Mouse (Mus musculus) lung, embryonic 14.5 days (tissue): Measurements from ENCODE around the gene 2210011C24Rik. TPM values are rescaled to one million over a fixed set of nuclear protein-coding genes. Genes with fewer than 3 reads are reported as not detected.
"Not testable (repeated sequence)": the region's sequence is repeated elsewhere in the genome, so short reads cannot be mapped to it uniquely, and the experiment has no call there.

Experiments
- ATAC-seq: fragments of 200-750 bp; cut with Nextera tagmentation; 2 replicates; pipeline ENCODE4 v1.8.0; 2017; ENCODE audit warnings: mild to moderate bottlenecking, moderate TSS enrichment, moderate library complexity; ENCODE audit not compliant: insufficient read depth
- DNase-seq: peaks from one replicate; pipeline ENCODE4 v3.0.0-alpha.2; 2015
- H3K27ac ChIP-seq: fragments of 300-500 bp; sonication (generic); 2 replicates; pipeline ENCODE4 v1.5.1; 2014; ENCODE audit warnings: low read depth, mild to moderate bottlenecking, moderate library complexity
- H3K27me3 ChIP-seq: fragments of 300-500 bp; sonication (generic); 2 replicates; pipeline ENCODE4 v1.6.1; 2014; ENCODE audit warnings: low read length, control low read depth; ENCODE audit not compliant: insufficient read depth
- H3K36me3 ChIP-seq: fragments of 300-500 bp; sonication (generic); 2 replicates; pipeline ENCODE4 v1.6.1; 2014; ENCODE audit warnings: control low read depth; ENCODE audit not compliant: insufficient read depth
- H3K4me1 ChIP-seq: fragments of 300-500 bp; sonication (generic); 2 replicates; pipeline ENCODE4 v1.6.1; 2014; ENCODE audit warnings: antibody characterized with exemption, control low read depth; ENCODE audit not compliant: insufficient read depth
- H3K4me2 ChIP-seq: fragments of 300-500 bp; sonication (generic); 2 replicates; pipeline ENCODE4 v1.6.1; 2014; ENCODE audit warnings: mild to moderate bottlenecking
- H3K4me3 ChIP-seq: fragments of 300-500 bp; sonication (generic); 2 replicates; pipeline ENCODE4 v1.5.1; 2014; ENCODE audit warnings: low read depth, low read length
- H3K9ac ChIP-seq: fragments of 300-500 bp; sonication (generic); 2 replicates; pipeline ENCODE4 v1.6.1; 2014
- H3K9me3 ChIP-seq: fragments of 300-500 bp; sonication (generic); 2 replicates; pipeline ENCODE4 v1.6.1; 2016; ENCODE audit warnings: low read depth, low read length, control low read depth
- CTCF ChIP-seq: IDR thresholded peaks from 2 replicates; pipeline ENCODE4 v1.5.1; 2016; ENCODE audit warnings: antibody characterized with exemption, low read depth
- WGBS: fragments of 180-500 bp; shearing (Covaris S2); extraction: QIAGEN DNeasy Blood & Tissue Kit; methylation state at CpG from one replicate; pipeline ENCODE4 v1.1.7; 2014; 5-methylcytosine and 5-hydroxymethylcytosine counted together
- polyA plus RNA-seq: library from polyadenylated mRNA; unstranded; fragments of >200 nt; fragmentation: Nextera tagmentation; extraction: Ambion mirVana; gene quantifications from 2 replicates; pipeline ENCODE4 v1.2.1, GENCODE M21; 2014

Gene 2210011C24Rik
- polyA plus RNA-seq, 1 experiment from 2014 or later = 1.2 TPM

DNA sequence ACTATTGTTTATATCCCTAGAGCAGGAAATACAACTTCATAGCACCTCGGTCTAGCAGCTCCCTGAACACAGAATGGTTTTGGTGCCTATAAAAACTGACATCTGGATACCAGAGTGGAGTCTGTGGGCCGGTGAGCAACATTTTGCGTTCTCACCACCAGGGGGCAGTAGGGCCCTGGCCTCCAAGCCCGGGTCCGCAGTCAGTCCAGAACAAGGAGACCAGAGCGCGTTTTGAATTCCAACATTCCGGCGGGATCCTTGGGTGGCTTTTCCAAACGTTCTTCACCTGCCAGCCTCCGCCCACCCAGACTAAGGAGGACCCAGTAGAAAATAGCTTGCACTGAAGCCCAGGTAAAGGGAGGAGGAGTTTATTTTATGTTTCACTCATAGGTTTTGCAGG lies 2.1 kb downstream of the 2210011C24Rik start:
- Histone ChIP-seq H3K9me3 (no peaks in the 10 kb centered on the region), H3K4me2 (no peak overlapping the region), H3K9ac (no peak overlapping the region), H3K4me1 (no peaks in the 10 kb centered on the region; the same call in 1 of the 2 replicates), H3K36me3 (no peaks in the 10 kb centered on the region), H3K27ac (no peak overlapping the region), H3K27me3 (peaks cover 39% of the 10 kb centered on the region), H3K4me3 (no peak overlapping the region)
- DNase-seq (peak; percentile 96), ATAC-seq (peak; percentile 54)
- peak; percentile 96 for TF ChIP-seq CTCF
- WGBS = under 1% methylated on average over 11 of the region's 11 CpGs

GRCm38 (mm10) chr8:84008362-84008761 lies 3.6 kb downstream of the 2210011C24Rik start:
- Histone ChIP-seq H3K36me3 (no peaks in the 10 kb centered on the region), H3K9me3 (no peaks in the 10 kb centered on the region), H3K27ac (no peak overlapping the region), H3K4me1 (no peaks in the 10 kb centered on the region; the same call in 1 of the 2 replicates), H3K9ac (no peak overlapping the region), H3K4me2 (no peak overlapping the region), H3K4me3 (no peak overlapping the region), H3K27me3 (peaks cover 35% of the 10 kb centered on the region)
- ATAC-seq = no peak
- peak; percentile 65 for TF ChIP-seq CTCF
- 27% methylated on average over 7 of the region's 7 CpGs for WGBS
- peak; percentile 64 for DNase-seq

DNA sequence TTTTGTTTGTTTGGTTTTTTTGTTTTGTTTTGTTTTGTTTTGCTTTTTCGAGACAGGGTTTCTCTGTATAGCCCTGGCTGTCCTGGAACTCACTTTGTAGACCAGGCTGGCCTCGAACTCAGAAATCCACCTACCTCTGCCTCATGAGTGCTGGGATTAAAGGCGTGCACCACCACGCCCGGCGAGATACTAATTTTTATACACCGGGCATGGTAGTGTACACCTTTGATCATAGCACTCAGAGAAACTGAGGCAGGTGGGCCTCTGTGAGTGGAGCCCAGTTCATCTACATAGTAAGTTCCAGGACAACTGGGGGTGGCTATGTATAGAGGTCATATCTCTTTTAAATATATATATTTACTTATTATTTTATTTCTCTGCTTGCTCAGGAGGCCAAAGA lies 6.5 kb downstream of the 2210011C24Rik start:
- peak overlapping the region; percentile 75 for H3K4me2 ChIP-seq
- H3K27ac ChIP-seq, H3K9me3 ChIP-seq, H3K27me3 ChIP-seq, DNase-seq, H3K9ac ChIP-seq, H3K4me3 ChIP-seq, H3K4me1 ChIP-seq, ATAC-seq: not testable (repeated sequence)
- 93% methylated on average over 7 of the region's 7 CpGs for WGBS
- H3K36me3 ChIP-seq = peaks cover 18% of the 10 kb centered on the region

GRCm38 (mm10) chr8:84004533-84005201 lies 7.3 kb downstream of the 2210011C24Rik start:
- Histone ChIP-seq H3K36me3 (peaks cover 26% of the 10 kb centered on the region), H3K27me3 (0 out of 2 replicates have a peak, but pooled peaks cover 3% of the 10 kb centered on the region), H3K9me3 (no peaks in the 10 kb centered on the region), H3K4me1 (no peaks in the 10 kb centered on the region), H3K4me3 (peak overlapping the region; percentile 45), H3K27ac (peak overlapping the region; percentile 86), H3K9ac (peak overlapping the region; percentile 58), H3K4me2 (peak overlapping the region; percentile 75)
- WGBS = under 1% methylated on average over 30 of the region's 30 CpGs
- ATAC-seq (peak; percentile 80), DNase-seq (peak; percentile 98)
- TF ChIP-seq CTCF = no peak

DNA sequence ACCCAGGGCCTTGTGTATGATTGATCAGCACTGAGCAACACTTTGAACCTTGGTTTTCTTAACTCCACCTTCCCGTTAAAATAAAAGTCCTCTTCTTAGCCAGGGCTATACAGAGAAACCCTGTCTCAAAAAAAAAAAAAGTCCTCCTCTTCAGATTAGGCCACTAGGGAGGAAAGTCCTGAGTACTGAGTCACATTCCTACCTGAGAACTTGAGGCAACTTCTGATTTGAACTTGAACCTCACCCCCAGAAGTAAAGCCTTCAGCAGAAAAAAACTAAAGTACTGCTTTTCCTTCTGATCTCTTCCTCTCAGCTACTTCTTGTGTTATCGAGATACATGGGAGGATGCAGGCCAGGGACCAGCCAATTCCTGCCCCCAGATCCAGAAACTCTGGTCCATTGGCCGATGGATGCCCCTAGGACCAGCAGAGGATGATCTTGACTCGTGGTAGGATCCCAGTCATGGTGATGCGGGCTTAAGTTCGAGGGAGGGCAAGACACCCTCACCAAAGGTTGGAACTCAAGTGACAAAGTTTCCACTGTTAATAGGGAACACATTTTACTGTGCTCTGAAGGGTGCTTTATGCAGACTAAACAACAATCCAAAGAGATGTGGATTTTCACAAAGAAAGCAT lies 8.2 kb downstream of the 2210011C24Rik start:
- no peak for ATAC-seq
- 0 out of 2 replicates have a peak overlapping the region, but pooled peaks have one; percentile 10 for H3K27ac ChIP-seq
- WGBS = 65% methylated on average over 6 of the region's 6 CpGs

DNA sequence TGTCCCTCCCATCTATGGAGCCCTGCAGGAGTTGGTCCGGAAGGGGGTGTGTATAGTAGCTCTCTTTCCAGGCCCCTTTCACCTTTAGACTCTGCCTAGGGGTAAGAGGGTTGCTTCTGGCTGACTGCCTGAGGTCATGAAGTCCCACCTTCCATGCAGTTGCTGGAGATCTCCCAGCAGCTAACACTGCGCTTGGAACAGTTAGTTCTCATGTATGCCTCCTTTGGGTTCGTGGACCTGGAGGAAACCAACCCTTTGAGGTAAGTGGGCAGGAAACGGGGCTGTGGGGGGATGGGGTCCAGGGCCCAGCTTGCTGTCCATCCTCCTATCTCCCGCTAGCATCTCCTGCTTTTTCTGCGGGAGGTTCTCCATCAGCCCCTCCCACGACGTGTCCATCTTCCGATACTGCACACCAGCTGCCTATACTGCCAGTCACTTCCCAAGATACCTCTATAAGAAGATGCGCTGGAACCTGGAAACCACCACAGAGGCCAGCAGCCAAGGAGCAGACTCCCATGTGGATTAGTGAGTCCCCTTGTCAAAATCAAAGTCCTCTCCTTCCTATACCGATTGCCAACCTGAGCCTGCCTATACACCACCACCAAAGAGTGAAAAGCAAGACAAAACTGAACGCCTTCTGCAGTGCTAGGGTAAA lies 8.9 kb downstream of the 2210011C24Rik start:
- peaks cover 34% of the 10 kb centered on the region for H3K36me3 ChIP-seq
- no peak overlapping the region for H3K27ac ChIP-seq
- H3K4me2 ChIP-seq = no peak overlapping the region
- ATAC-seq (no peak), DNase-seq (no peak)
- peaks cover 6% of the 10 kb centered on the region; the same call in 1 of the 2 replicates for H3K4me1 ChIP-seq
- no peaks in the 10 kb centered on the region for H3K9me3 ChIP-seq
- H3K9ac ChIP-seq = no peak overlapping the region
- no peak for TF ChIP-seq CTCF
- WGBS = 69% methylated on average over 12 of the region's 12 CpGs
- H3K27me3 ChIP-seq = 0 out of 2 replicates have a peak, but pooled peaks cover 3% of the 10 kb centered on the region
- no peak overlapping the region for H3K4me3 ChIP-seq

More for the DNA sequence above, 8.2 kb downstream of the 2210011C24Rik start:
- Histone ChIP-seq H3K36me3 (peaks cover 34% of the 10 kb centered on the region), H3K9me3 (no peaks in the 10 kb centered on the region), H3K4me2 (peak overlapping the region; percentile 75), H3K9ac (peak overlapping the region; percentile 58; the same call in 1 of the 2 replicates), H3K4me3 (peak overlapping the region; percentile 45), H3K4me1 (peaks cover 6% of the 10 kb centered on the region; the same call in 1 of the 2 replicates), H3K27me3 (0 out of 2 replicates have a peak, but pooled peaks cover 3% of the 10 kb centered on the region)
- DNase-seq = no peak
- no peak for TF ChIP-seq CTCF
